Mouse (Mus musculus) myocyte (in vitro differentiated cells): ENCODE data around the gene Zwilch.

Experiments
- MAX ChIP-seq: IDR thresholded peaks from one replicate; pipeline ENCODE4 v1.6.1; 2011; ENCODE audit warnings: low read depth, mild to moderate bottlenecking, control low read depth
- POLR2A ChIP-seq: IDR thresholded peaks from one replicate; pipeline ENCODE4 v1.6.1; 2011; ENCODE audit warnings: low read depth, mild to moderate bottlenecking, control low read depth, moderate library complexity; ENCODE audit not compliant: insufficient read length
- POLR2AphosphoS2 ChIP-seq: IDR thresholded peaks from one replicate; pipeline ENCODE4 v1.6.1; 2011; ENCODE audit warnings: low read depth, control low read depth; ENCODE audit not compliant: insufficient read length
- REST ChIP-seq: IDR thresholded peaks from one replicate; pipeline ENCODE4 v1.6.1; 2011; ENCODE audit warnings: mild to moderate bottlenecking, control low read depth, moderate library complexity; ENCODE audit not compliant: insufficient read depth, insufficient read length
- SRF ChIP-seq: IDR thresholded peaks from one replicate; pipeline ENCODE4 v1.6.1; 2011; ENCODE audit warnings: low read depth; ENCODE audit not compliant: control insufficient read depth, insufficient read length
- TCF12 ChIP-seq: IDR thresholded peaks from one replicate; pipeline ENCODE4 v1.6.1; 2011; ENCODE audit warnings: mild to moderate bottlenecking, control low read depth; ENCODE audit not compliant: poor library complexity, insufficient read depth, severe bottlenecking
- USF1 ChIP-seq: IDR thresholded peaks from one replicate; pipeline ENCODE4 v1.6.1; 2011; ENCODE audit warnings: low read depth, mild to moderate bottlenecking, control low read depth, moderate library complexity

DNA sequence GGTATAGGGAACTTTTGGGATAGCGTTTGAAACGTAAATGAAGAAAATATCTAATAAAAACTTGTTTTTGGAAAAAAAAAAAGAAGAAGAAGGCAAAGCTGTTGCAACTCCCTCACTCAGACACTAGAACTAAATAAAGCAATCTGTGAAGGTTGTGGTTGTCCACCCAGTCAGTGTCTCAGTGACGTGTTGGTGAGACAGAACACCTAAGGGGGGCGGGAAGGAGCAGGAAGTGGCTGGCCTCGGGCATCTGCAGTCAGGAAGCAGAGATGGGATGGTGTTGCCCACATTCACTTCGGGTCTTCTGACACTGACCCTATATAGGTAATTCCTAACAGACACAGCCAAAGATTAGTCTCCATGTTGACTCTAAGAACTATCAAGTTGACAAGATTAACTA is 57.1 kb downstream of the Zwilch start:
- no peak for TF ChIP-seq MAX
- no peak for TF ChIP-seq USF1
- TF ChIP-seq POLR2A: no peak
- no peak for TF ChIP-seq REST
- TF ChIP-seq TCF12: no peak
- TF ChIP-seq SRF: no peak
- no peak for TF ChIP-seq POLR2AphosphoS2
